Mouse (Mus musculus): ENCODE measurements around the gene Gdpd2.
A peak's percentile ranks its signal among the peaks of the same experiment; 100 is the strongest.

Gene Gdpd2

GRCm38 (mm10) chrX:100729665-100730188 lies at the start of gene Gdpd2:
Gene Gdpd2, plus strand, starts transcription at chrX:100729873.
- DNase-seq (ENCODE audit: low read depth, low spot score): peak; percentile 64

- peak; percentile 58 for DNase-seq (ENCODE audit: low read depth, low spot score)
These were observed 43.1 kb upstream of the Gdpd2 start for GRCm38 (mm10) chrX:100686527-100686926.

- peak; percentile 84 for DNase-seq (ENCODE audit: low read depth, low spot score)
These were observed 42.2 kb upstream of the Gdpd2 start for GRCm38 (mm10) chrX:100687360-100688032.

GRCm38 (mm10) chrX:100688033-100688370 lies 41.7 kb upstream of the Gdpd2 start:
- peak; percentile 76 for DNase-seq (ENCODE audit: low read depth, low spot score)

- peak; percentile 56 for DNase-seq (ENCODE audit: low read depth, low spot score)
These were observed 32.9 kb upstream of the Gdpd2 start for GRCm38 (mm10) chrX:100696776-100697175.

GRCm38 (mm10) chrX:100708032-100708431 lies 21.6 kb upstream of the Gdpd2 start:
- DNase-seq (ENCODE audit: low read depth, low spot score): no peak

GRCm38 (mm10) chrX:100716173-100716572 lies 13.5 kb upstream of the Gdpd2 start:
- peak; percentile 76 for DNase-seq (ENCODE audit: low read depth, low spot score)

- peak; percentile 48 for DNase-seq (ENCODE audit: low read depth, low spot score)
These were observed 726 bp upstream of the Gdpd2 start for GRCm38 (mm10) chrX:100728947-100729346.

- no peak for DNase-seq (ENCODE audit: low read depth, low spot score)
These were observed 593 bp downstream of the Gdpd2 start for GRCm38 (mm10) chrX:100730266-100730665.

GRCm38 (mm10) chrX:100734359-100734758 lies 4.7 kb downstream of the Gdpd2 start:
- no peak for DNase-seq (ENCODE audit: low read depth, low spot score)

- DNase-seq (ENCODE audit: low read depth, low spot score): no peak
These were observed 9.2 kb downstream of the Gdpd2 start for GRCm38 (mm10) chrX:100738918-100739317.

- DNase-seq (ENCODE audit: low read depth, low spot score): no peak
These were observed 9.8 kb downstream of the Gdpd2 start for GRCm38 (mm10) chrX:100739443-100739842.

- DNase-seq (ENCODE audit: low read depth, low spot score): peak; percentile 71
These were observed 11.1 kb downstream of the Gdpd2 start for GRCm38 (mm10) chrX:100740785-100741184.

GRCm38 (mm10) chrX:100741940-100742339 lies 12.3 kb downstream of the Gdpd2 start:
- no peak for DNase-seq (ENCODE audit: low read depth, low spot score)

GRCm38 (mm10) chrX:100765855-100766254 lies 36.2 kb downstream of the Gdpd2 start:
- DNase-seq (ENCODE audit: low read depth, low spot score): peak; percentile 32

- DNase-seq (ENCODE audit: low read depth, low spot score): peak; percentile 47
These were observed 37.7 kb downstream of the Gdpd2 start, which contains the start of gene Dlg3 for GRCm38 (mm10) chrX:100767181-100767884. Gene Dlg3, plus strand, starts transcription at chrX:100767722.

- no peak for DNase-seq (ENCODE audit: low read depth, low spot score)
These were observed 38.4 kb downstream of the Gdpd2 start for GRCm38 (mm10) chrX:100767885-100768626.

- DNase-seq (ENCODE audit: low read depth, low spot score): no peak
These were observed 39.6 kb downstream of the Gdpd2 start for GRCm38 (mm10) chrX:100769281-100769680.

- DNase-seq (ENCODE audit: low read depth, low spot score): peak; percentile 76
These were observed 44.7 kb downstream of the Gdpd2 start for GRCm38 (mm10) chrX:100774341-100774811.

GRCm38 (mm10) chrX:100775405-100775804 lies 45.7 kb downstream of the Gdpd2 start:
- DNase-seq (ENCODE audit: low read depth, low spot score): no peak

GRCm38 (mm10) chrX:100776494-100776893 lies 46.8 kb downstream of the Gdpd2 start:
- DNase-seq (ENCODE audit: low read depth, low spot score): peak; percentile 80
